Mouse (Mus musculus): ENCODE measurements around the gene Mrvi1.

Mrvi1 gene

GRCm38 (mm10) chr7:110982764-110983163, 503 bp upstream of the Mrvi1 start:
- no peak for DNase-seq (ENCODE audit: extremely low spot score, low read depth, low spot score)

- no peak for DNase-seq (ENCODE audit: extremely low spot score, low read depth, low spot score)
These were observed 1.2 kb downstream of the Mrvi1 start for GRCm38 (mm10) chr7:110981036-110981435.

GRCm38 (mm10) chr7:110977699-110978392, 4.4 kb downstream of the Mrvi1 start:
- no peak for DNase-seq (ENCODE audit: extremely low spot score, low read depth, low spot score)

- DNase-seq (ENCODE audit: extremely low spot score, low read depth, low spot score) = no peak
These were observed 8.8 kb downstream of the Mrvi1 start for GRCm38 (mm10) chr7:110973450-110973849.

- DNase-seq (ENCODE audit: extremely low spot score, low read depth, low spot score) = no peak
These were observed 9.5 kb downstream of the Mrvi1 start for GRCm38 (mm10) chr7:110972796-110973195.

- DNase-seq (ENCODE audit: extremely low spot score, low read depth, low spot score) = no peak
These were observed 14.9 kb downstream of the Mrvi1 start for GRCm38 (mm10) chr7:110967373-110967772.

- DNase-seq (ENCODE audit: extremely low spot score, low read depth, low spot score) = no peak
These were observed 15.4 kb downstream of the Mrvi1 start for GRCm38 (mm10) chr7:110966853-110967252.

- no peak for DNase-seq (ENCODE audit: extremely low spot score, low read depth, low spot score)
These were observed 16.9 kb downstream of the Mrvi1 start for GRCm38 (mm10) chr7:110965387-110965786.

- no peak for DNase-seq (ENCODE audit: extremely low spot score, low read depth, low spot score)
These were observed 18.6 kb downstream of the Mrvi1 start for GRCm38 (mm10) chr7:110963655-110963997.

- no peak for DNase-seq (ENCODE audit: extremely low spot score, low read depth, low spot score)
These were observed 19.2 kb downstream of the Mrvi1 start for GRCm38 (mm10) chr7:110962943-110963654.

GRCm38 (mm10) chr7:110962497-110962896, 19.8 kb downstream of the Mrvi1 start:
- DNase-seq (ENCODE audit: extremely low spot score, low read depth, low spot score) = no peak

GRCm38 (mm10) chr7:110956422-110957170, 25.7 kb downstream of the Mrvi1 start:
- no peak for DNase-seq (ENCODE audit: extremely low spot score, low read depth, low spot score)

- no peak for DNase-seq (ENCODE audit: extremely low spot score, low read depth, low spot score)
These were observed 26.7 kb downstream of the Mrvi1 start for GRCm38 (mm10) chr7:110955576-110955975.

- no peak for DNase-seq (ENCODE audit: extremely low spot score, low read depth, low spot score)
These were observed 28.0 kb downstream of the Mrvi1 start for GRCm38 (mm10) chr7:110954072-110954858.

GRCm38 (mm10) chr7:110953210-110953609, 29.1 kb downstream of the Mrvi1 start:
- DNase-seq (ENCODE audit: extremely low spot score, low read depth, low spot score) = no peak

- DNase-seq (ENCODE audit: extremely low spot score, low read depth, low spot score) = no peak
These were observed 31.7 kb downstream of the Mrvi1 start for GRCm38 (mm10) chr7:110950621-110950925.

GRCm38 (mm10) chr7:110949785-110950620, 32.3 kb downstream of the Mrvi1 start:
- DNase-seq (ENCODE audit: extremely low spot score, low read depth, low spot score) = no peak

- no peak for DNase-seq (ENCODE audit: extremely low spot score, low read depth, low spot score)
These were observed 33.7 kb downstream of the Mrvi1 start for GRCm38 (mm10) chr7:110948579-110948978.

GRCm38 (mm10) chr7:110947616-110948015, 34.6 kb downstream of the Mrvi1 start:
- no peak for DNase-seq (ENCODE audit: extremely low spot score, low read depth, low spot score)

- peak; percentile 12 for DNase-seq (ENCODE audit: extremely low spot score, low read depth, low spot score)
These were observed 35.5 kb downstream of the Mrvi1 start for GRCm38 (mm10) chr7:110946731-110947130.
